Mouse (Mus musculus): ENCODE results near the gene Pou6f1.
"Not testable (repeated sequence)": the region's sequence is repeated elsewhere in the genome, so short reads cannot be mapped to it uniquely, and the experiment has no call there.

DNA sequence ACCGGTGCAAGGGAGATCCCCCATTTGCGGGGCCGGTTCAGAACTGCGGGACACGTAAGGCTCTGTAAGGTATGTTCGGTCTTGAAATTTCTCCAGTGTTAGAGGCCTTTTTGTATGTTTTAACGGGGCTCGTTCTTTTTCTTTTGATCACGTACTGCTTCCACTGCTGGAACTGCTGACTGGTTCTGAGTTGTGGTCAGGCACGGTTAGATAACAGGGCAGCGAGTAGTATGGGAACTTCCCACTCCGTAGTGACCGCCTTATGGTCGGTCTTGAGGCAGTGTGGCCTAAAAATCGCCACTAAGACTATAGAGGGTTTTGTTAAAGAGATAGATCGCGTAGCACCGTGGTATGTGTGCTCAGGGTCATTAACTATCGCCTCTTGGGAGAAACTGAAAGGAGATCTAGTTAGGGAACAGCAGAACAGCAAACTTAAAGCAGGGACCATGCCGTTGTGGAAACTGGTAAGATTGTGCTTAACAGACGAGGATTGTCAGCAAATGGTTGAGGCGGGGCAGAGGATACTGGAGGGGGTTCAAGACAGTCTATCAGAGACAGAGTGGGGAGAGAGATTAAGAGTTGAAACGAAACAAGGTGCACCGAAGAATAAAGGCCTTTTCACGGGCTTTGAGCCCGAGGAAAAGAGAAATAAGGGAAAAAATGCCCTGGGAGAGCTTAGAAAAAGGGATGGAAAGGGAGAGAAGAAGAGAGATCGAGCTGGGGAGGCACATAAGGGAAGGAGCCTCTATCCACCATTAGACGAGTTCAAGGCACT lies 56.7 kb downstream of the Pou6f1 start:
- TF ChIP-seq POLR2A (IDR thresholded peaks at IDR 0.05; ENCODE audit: control insufficient read depth, extremely low read depth, insufficient read depth, low read length, poor library complexity); CTCF (IDR thresholded peaks at IDR 0.05; ENCODE audit: borderline replicate concordance, control insufficient read depth, extremely low read depth, insufficient read depth, low read length, poor library complexity): not testable (repeated sequence)
